Mouse (Mus musculus) forelimb bud, embryonic 11.5 days (tissue): ENCODE results near the gene Bach2.
A peak's percentile ranks its signal among the peaks of the same experiment; 100 is the strongest.

Experiments
- DNase-seq: peaks from one replicate; pipeline ENCODE4 v3.0.0-alpha.2; 2012; ENCODE audit warnings: low read depth, low spot score

The Bach2 gene

GRCm38 (mm10) chr4:32327626-32328025 lies 89.0 kb downstream of the Bach2 start:
- no peak for DNase-seq

DNA sequence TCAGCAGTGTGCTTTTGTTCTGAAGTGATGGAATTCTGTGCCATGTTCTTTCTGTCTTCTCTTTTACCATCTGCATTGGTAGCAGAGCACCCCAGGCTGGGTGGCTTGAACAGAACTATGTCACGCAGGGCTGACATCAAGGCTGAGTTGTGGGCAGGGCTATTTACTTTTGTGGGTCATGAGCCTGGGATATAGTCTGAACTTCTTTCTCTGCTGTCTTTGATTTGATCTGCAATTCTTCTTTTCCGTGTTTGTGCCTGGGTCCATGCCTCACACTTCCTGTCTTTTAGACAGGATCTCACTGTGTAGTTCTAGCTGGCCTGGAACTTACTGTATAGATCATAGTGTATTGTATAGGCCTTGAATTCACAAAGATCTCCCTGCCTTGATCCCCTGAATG lies 90.0 kb downstream of the Bach2 start:
- no peak for DNase-seq

- DNase-seq = no peak
Observed at GRCm38 (mm10) chr4:32330584-32331314, 92.1 kb downstream of the Bach2 start.

DNA sequence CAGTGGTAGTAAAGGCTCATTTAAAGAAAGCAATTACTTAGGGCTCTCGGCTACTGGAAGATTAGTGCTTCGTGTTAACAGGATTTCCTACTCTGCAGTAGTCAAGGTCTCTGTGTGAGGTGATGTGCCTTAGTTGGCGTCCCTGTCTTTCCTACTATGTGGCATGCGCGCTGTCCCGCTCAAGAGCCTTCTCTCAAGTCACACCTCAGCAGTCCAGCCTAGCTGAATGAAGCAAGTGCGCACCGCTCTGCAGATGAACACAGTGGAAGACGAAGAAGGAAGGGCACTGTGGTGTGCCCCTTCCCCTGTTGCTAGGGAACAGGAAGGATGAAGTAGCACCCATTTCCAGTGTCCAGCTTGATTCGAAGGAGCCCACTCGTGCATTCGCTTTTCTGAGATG lies 93.4 kb downstream of the Bach2 start:
- no peak for DNase-seq

- DNase-seq = no peak
Observed at GRCm38 (mm10) chr4:32334131-32334530, 95.5 kb downstream of the Bach2 start.

- DNase-seq = no peak
Observed at GRCm38 (mm10) chr4:32334765-32335164, 96.2 kb downstream of the Bach2 start.

DNA sequence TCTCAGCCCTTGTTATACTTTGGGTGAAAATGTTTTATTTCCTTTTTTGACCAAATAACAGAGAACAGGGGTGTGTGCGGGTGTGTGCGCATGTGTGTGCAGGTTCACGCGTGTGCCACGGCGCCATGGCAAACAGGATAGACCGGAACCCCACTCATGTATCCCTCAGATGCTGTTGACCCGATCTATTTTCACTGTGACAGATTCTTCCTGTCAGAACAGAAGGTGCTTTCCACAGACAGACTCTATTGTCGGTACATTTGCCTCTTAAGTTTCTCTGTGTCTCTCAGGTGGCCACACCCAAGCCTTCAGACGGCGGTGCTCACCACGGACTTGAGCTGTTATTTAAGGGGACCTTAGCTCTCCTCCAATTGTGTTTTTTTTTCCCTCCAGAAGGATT lies 97.1 kb downstream of the Bach2 start:
- no peak for DNase-seq

- DNase-seq = no peak
Observed at GRCm38 (mm10) chr4:32336642-32337041, 98.0 kb downstream of the Bach2 start.

- DNase-seq = peak; percentile 33
Observed at GRCm38 (mm10) chr4:32337638-32338037, 99.0 kb downstream of the Bach2 start.

- no peak for DNase-seq
Observed at GRCm38 (mm10) chr4:32338451-32338850, 99.8 kb downstream of the Bach2 start.

DNA sequence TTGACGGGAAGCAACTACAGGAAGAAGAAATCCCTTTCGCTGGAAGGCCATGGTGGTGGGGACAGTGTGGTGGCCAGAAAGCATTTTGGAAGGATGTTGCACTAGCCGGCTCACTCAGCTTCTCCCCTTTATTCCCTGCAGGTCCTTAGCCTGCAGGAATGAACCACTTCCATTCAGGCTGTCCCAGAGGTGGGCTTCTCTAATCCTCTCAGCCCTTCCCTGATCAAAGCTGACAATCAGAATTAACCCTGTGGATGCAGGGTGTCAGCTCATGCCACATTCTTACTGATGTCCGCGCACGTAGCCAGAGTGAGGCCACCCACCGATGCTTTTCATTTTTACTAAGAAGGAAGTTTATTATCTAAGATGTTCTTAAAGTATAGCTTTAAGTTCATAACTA lies 102.2 kb downstream of the Bach2 start:
- DNase-seq = no peak

DNA sequence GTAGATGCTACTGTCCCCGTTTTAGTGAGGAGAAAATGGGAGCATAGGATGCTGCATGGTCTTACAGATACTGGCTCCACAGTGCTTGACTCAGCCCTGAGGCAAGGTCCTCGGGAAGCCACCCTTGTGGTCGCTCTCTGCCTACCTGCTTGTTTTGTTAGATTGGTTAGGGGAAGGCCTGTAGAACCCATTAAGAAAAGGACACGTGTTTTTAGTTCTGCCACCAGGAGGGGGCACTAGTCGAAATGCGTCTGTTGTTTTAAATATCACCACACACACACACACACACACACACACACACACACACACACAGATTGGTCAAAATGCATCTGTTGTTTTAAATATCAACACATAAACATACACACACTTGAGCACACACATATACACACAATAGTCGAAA lies 103.7 kb downstream of the Bach2 start:
- DNase-seq = peak; percentile 23

DNA sequence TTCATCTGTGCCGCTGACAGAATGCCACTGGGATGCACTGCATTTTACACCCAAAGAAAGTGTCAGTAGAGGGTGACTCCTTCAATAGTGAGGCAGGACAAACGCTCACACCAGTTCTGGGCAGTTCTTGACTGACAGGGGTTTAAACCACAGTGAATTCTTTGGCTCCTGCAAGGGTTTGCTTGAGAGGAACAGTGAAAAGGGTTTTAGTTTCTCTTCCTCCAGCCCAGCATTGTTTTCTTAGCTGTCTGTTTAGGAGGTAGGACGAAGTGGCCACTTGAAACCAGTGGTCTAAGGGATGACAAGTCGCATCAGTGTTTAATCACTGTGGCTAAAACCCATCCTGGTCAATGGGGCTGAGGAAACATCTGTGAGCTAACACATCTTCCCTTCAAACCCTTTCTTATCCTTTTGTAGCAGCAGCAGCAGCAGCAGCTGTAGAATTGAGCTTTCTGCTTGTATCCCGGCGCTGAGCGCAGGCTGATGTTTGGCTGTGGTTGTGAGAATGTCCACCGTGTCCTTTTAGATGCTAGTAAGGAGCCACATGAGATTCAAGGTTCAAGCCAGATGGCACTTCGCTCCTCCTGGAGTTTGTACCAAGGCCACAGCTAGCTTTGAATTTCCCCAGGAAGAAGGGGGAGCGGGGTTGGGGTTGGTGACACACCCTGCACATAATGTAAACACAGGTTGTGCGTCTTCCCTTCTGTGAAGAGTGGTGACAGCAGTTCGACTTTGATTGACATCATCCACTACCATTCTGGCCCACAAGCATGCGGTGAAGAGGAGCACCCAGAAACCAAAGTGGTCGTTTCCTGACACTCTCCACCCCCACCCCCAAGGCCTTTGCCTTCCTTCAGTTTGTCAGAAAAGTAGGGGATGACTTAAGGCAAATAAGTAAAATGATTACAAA lies 104.9 kb downstream of the Bach2 start:
- DNase-seq = no peak

DNA sequence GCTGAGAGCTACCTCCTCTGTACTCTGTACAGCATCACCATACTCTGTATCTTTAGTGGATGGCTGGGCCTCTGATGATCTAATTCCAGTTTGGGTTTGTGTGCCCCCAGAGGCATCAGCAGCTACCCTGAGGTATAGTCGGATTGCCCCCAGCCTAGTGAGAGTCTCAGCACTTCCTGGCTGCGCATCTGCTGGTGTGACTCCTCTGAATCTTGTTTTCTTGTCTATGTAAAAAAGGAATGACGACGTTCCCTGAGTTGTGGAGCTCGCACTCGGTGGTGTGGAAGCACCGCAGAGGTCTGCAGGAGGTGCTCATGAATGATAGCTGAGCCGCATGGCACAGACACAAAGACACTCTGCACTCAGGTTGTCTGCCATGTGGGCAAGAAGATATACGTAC lies 105.7 kb downstream of the Bach2 start:
- DNase-seq = no peak

- DNase-seq = no peak
Observed at GRCm38 (mm10) chr4:32347202-32347601, 108.6 kb downstream of the Bach2 start.

- DNase-seq = no peak
Observed at GRCm38 (mm10) chr4:32347711-32348110, 109.1 kb downstream of the Bach2 start.

DNA sequence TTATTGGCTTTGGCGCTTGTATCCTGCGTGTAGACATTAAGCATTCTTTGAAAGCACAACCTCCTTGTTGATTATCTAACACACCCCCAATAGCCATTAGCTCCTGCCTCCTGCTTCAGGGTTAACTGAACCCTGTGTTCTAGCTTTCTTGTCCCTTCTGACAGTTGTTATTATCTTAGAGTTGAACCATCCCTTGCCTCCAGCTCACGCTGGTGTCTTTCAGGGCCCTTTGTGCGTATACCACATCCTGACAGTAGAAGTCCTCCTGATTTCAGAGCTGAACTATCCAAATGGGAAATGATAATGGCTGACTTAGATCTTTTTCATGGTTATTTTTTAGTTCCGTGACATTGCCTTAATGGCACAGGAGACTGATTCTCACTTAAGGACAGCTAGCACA lies 110.8 kb downstream of the Bach2 start:
- no peak for DNase-seq

GRCm38 (mm10) chr4:32351236-32351635 lies 112.6 kb downstream of the Bach2 start:
- peak; percentile 49 for DNase-seq

- no peak for DNase-seq
Observed at GRCm38 (mm10) chr4:32351661-32352246, 113.2 kb downstream of the Bach2 start.

DNA sequence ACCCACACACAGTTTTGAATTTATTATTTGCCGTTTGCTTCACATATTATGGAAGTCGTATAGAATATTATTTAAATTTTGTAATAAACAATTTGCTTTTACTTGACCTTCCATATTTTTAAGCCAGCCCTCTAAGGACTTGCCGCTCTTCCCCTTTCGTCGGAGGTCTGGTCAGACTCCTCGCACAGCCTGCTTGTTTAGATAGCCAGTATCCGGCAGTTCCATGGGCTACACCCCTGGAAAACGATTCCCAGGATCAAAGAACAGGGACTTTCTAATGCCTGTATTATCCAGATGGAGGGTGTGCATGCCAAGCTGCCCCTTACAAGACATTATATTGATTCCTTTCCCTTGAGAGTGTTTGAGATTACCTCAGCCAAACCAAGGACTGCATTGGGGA lies 113.8 kb downstream of the Bach2 start:
- no peak for DNase-seq

DNA sequence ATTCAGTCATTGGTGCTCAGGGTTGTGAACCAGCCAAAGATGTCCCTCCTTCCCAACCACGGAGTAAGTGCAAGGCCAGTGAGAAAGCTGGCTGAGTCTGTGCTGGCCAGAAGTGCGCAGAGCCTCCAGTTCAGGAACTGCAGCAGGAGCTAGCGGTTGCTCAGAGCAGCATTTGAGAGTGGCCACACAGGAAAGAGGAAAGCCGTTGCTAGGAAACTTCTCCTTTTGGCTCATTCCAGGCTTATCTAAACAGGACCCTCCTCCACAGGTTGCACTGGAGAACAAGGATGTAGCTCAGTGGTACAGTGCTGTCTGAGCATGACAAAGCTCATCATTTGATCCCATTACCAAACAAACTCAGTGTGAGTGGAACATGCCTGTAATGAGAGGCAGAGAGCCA lies 114.2 kb downstream of the Bach2 start:
- no peak for DNase-seq

DNA sequence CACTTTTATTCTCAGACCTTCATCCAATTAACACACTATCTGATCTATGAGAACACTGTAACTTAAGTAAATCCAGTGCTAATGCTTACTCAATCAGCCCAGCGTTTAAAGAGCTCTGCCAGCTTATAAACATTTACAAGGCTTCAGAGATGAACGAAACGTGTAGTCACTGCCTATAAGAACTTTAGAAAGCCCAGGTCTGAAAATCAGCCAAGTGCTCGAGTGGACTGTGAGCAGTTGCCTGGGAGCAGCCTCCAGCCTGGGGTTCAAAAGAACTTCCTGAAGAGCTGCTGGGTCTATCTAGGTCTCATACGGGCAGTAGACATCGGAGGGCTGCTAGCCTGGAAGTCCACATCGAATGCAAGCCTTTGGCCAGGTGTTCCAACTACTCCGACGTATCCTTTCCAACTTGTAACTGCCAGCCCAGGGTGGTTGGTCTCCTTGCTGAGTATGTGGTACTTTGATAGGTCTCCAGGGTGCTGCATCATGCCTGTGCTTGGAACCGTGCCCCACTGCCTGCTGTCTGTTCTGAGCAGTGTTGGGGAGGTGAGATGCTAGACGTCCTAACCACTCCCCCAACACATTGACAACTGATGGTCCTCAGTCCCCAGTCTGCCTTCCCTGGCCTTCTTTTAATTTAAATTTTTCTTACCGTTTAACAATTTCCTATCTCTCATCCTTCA lies 117.5 kb downstream of the Bach2 start:
- DNase-seq = no peak
